Mouse (Mus musculus) forebrain, embryonic 12.5 days (tissue): ENCODE data around the gene Shank1. TPM values are rescaled to one million over a fixed set of nuclear protein-coding genes. Genes with fewer than 3 reads are reported as not detected.
A peak's percentile ranks its signal among the peaks of the same experiment; 100 is the strongest.

ENCODE experiments used
- ATAC-seq: fragments of 200-750 bp; cut with Nextera tagmentation; 2 replicates; pipeline ENCODE4 v1.8.0; 2017; ENCODE audit warnings: moderate TSS enrichment; ENCODE audit not compliant: low FRiP score
- H3K27ac ChIP-seq: fragments of 300-500 bp; sonication (generic); 2 replicates; pipeline ENCODE4 v1.5.1; 2016; ENCODE audit warnings: mild to moderate bottlenecking
- H3K27me3 ChIP-seq: fragments of 300-500 bp; sonication (generic); 2 replicates; pipeline ENCODE4 v1.6.1; 2016; ENCODE audit warnings: mild to moderate bottlenecking
- H3K36me3 ChIP-seq: fragments of 300-500 bp; sonication (generic); replicated peaks from 2 replicates; pipeline ENCODE4 v1.6.1; 2016; ENCODE audit warnings: mild to moderate bottlenecking
- H3K4me1 ChIP-seq: fragments of 300-500 bp; sonication (generic); 2 replicates; pipeline ENCODE4 v1.6.1; 2016
- H3K4me2 ChIP-seq: fragments of 300-500 bp; sonication (generic); 2 replicates; pipeline ENCODE4 v1.6.1; 2016; ENCODE audit warnings: mild to moderate bottlenecking, moderate library complexity
- H3K4me3 ChIP-seq: fragments of 300-500 bp; sonication (generic); replicated peaks from 2 replicates; pipeline ENCODE4 v1.5.1; 2016; ENCODE audit warnings: mild to moderate bottlenecking
- H3K9ac ChIP-seq: fragments of 300-500 bp; sonication (generic); 2 replicates; pipeline ENCODE4 v1.6.1; 2016; ENCODE audit warnings: mild to moderate bottlenecking
- H3K9me3 ChIP-seq: fragments of 300-500 bp; sonication (generic); 2 replicates; pipeline ENCODE4 v1.6.1; 2016
- WGBS: fragments of 180-500 bp; shearing (Covaris S2); methylation state at CpG from one replicate; pipeline ENCODE4 v1.1.7; 2016; 5-methylcytosine and 5-hydroxymethylcytosine counted together
- polyA plus RNA-seq: library from polyadenylated mRNA; unstranded; fragments of >200 nt; fragmentation: Nextera tagmentation; extraction: Ambion mirVana; gene quantifications from 2 replicates; pipeline ENCODE4 v1.2.1, GENCODE M21; 2016

Gene Shank1
- polyA plus RNA-seq, 1 experiment from 2014 or later: 8.0 TPM

GRCm38 (mm10) chr7:44332336-44332735, 22.3 kb downstream of the Shank1 start:
- Histone ChIP-seq H3K27me3 (peaks cover 42% of the 10 kb centered on the region), H3K27ac (no peak overlapping the region), H3K4me2 (no peak overlapping the region), H3K9me3 (no peaks in the 10 kb centered on the region), H3K4me1 (peaks cover 17% of the 10 kb centered on the region), H3K9ac (no peak overlapping the region), H3K36me3 (0 out of 2 replicates have a peak, but pooled peaks cover 5% of the 10 kb centered on the region), H3K4me3 (no peak overlapping the region)
- no peak for ATAC-seq
- 80% methylated on average over 3 of the region's 3 CpGs for WGBS

- Histone ChIP-seq H3K9me3 (no peaks in the 10 kb centered on the region), H3K36me3 (0 out of 2 replicates have a peak, but pooled peaks cover 5% of the 10 kb centered on the region), H3K4me1 (peaks cover 20% of the 10 kb centered on the region), H3K9ac (no peak overlapping the region), H3K27me3 (peaks cover 60% of the 10 kb centered on the region), H3K4me2 (no peak overlapping the region), H3K4me3 (no peak overlapping the region), H3K27ac (no peak overlapping the region)
- WGBS: 78% methylated on average over 14 of the region's 14 CpGs
- ATAC-seq: no peak
Observed at GRCm38 (mm10) chr7:44334139-44334538, 24.1 kb downstream of the Shank1 start.

- H3K27me3 ChIP-seq: peaks cover 71% of the 10 kb centered on the region
- H3K4me2 ChIP-seq: peak overlapping the region; percentile 76
- peaks cover 20% of the 10 kb centered on the region for H3K4me1 ChIP-seq
- WGBS: 6% methylated on average over 20 of the region's 40 CpGs
- H3K27ac ChIP-seq: peak overlapping the region; percentile 77
- no peaks in the 10 kb centered on the region for H3K9me3 ChIP-seq
- peak overlapping the region; percentile 60 for H3K9ac ChIP-seq
- peak overlapping the region; percentile 54 for H3K4me3 ChIP-seq
- ATAC-seq: peak; percentile 73
- 0 out of 2 replicates have a peak, but pooled peaks cover 5% of the 10 kb centered on the region for H3K36me3 ChIP-seq
Observed at GRCm38 (mm10) chr7:44335031-44335878, 25.2 kb downstream of the Shank1 start.

- H3K9me3 ChIP-seq: no peaks in the 10 kb centered on the region
- peak overlapping the region; percentile 54 for H3K4me3 ChIP-seq
- H3K4me2 ChIP-seq: peak overlapping the region; percentile 76
- ATAC-seq: peak; percentile 75
- H3K9ac ChIP-seq: peak overlapping the region; percentile 60
- H3K36me3 ChIP-seq: 0 out of 2 replicates have a peak, but pooled peaks cover 5% of the 10 kb centered on the region
- 1% methylated on average over 50 of the region's 54 CpGs for WGBS
- H3K4me1 ChIP-seq: peaks cover 20% of the 10 kb centered on the region
- peak overlapping the region; percentile 77 for H3K27ac ChIP-seq
- peaks cover 72% of the 10 kb centered on the region for H3K27me3 ChIP-seq
Observed at GRCm38 (mm10) chr7:44336046-44337021, 26.3 kb downstream of the Shank1 start.

GRCm38 (mm10) chr7:44337121-44337849, 27.2 kb downstream of the Shank1 start:
- peak overlapping the region; percentile 76 for H3K4me2 ChIP-seq
- H3K27me3 ChIP-seq: peaks cover 72% of the 10 kb centered on the region
- H3K4me3 ChIP-seq: peak overlapping the region; percentile 54
- H3K27ac ChIP-seq: peak overlapping the region; percentile 9; the same call in 1 of the 2 replicates
- H3K36me3 ChIP-seq: 0 out of 2 replicates have a peak, but pooled peaks cover 5% of the 10 kb centered on the region
- H3K9me3 ChIP-seq: no peaks in the 10 kb centered on the region
- H3K4me1 ChIP-seq: peaks cover 20% of the 10 kb centered on the region
- 3% methylated on average over 32 of the region's 32 CpGs for WGBS
- ATAC-seq: peak; percentile 25
- peak overlapping the region; percentile 51 for H3K9ac ChIP-seq

GRCm38 (mm10) chr7:44340226-44340625, 30.2 kb downstream of the Shank1 start:
- no peak overlapping the region for H3K9ac ChIP-seq
- H3K27ac ChIP-seq: no peak overlapping the region
- H3K27me3 ChIP-seq: peaks cover 56% of the 10 kb centered on the region

GRCm38 (mm10) chr7:44341119-44341518, 31.1 kb downstream of the Shank1 start:
- H3K9me3 ChIP-seq: no peaks in the 10 kb centered on the region
- H3K4me2 ChIP-seq: no peak overlapping the region
- peaks cover 47% of the 10 kb centered on the region for H3K27me3 ChIP-seq
- H3K4me1 ChIP-seq: peaks cover 20% of the 10 kb centered on the region
- 90% methylated on average over 10 of the region's 10 CpGs for WGBS
- H3K27ac ChIP-seq: no peak overlapping the region
- ATAC-seq: no peak
- no peak overlapping the region for H3K4me3 ChIP-seq
- peaks cover 16% of the 10 kb centered on the region; the same call in 1 of the 2 replicates for H3K36me3 ChIP-seq
- H3K9ac ChIP-seq: no peak overlapping the region

More at GRCm38 (mm10) chr7:44340226-44340625, 30.2 kb downstream of the Shank1 start:
- no peak overlapping the region for H3K4me2 ChIP-seq
- peaks cover 25% of the 10 kb centered on the region for H3K4me1 ChIP-seq
- H3K36me3 ChIP-seq: 0 out of 2 replicates have a peak, but pooled peaks cover 11% of the 10 kb centered on the region
- no peak for ATAC-seq
- no peaks in the 10 kb centered on the region for H3K9me3 ChIP-seq
- WGBS: 74% methylated on average over 6 of the region's 6 CpGs
- H3K4me3 ChIP-seq: no peak overlapping the region

- no peak for ATAC-seq
- no peak overlapping the region for H3K27ac ChIP-seq
- WGBS: 81% methylated on average over 5 of the region's 5 CpGs
- no peak overlapping the region for H3K9ac ChIP-seq
- H3K4me1 ChIP-seq: peaks cover 14% of the 10 kb centered on the region
- peaks cover 19% of the 10 kb centered on the region; the same call in 1 of the 2 replicates for H3K36me3 ChIP-seq
- H3K4me2 ChIP-seq: no peak overlapping the region
- H3K4me3 ChIP-seq: no peak overlapping the region
- no peaks in the 10 kb centered on the region for H3K9me3 ChIP-seq
- peaks cover 41% of the 10 kb centered on the region for H3K27me3 ChIP-seq
Observed at GRCm38 (mm10) chr7:44341714-44342113, 31.7 kb downstream of the Shank1 start.

- Histone ChIP-seq H3K4me3 (no peak overlapping the region), H3K27me3 (peaks cover 30% of the 10 kb centered on the region), H3K9me3 (no peaks in the 10 kb centered on the region), H3K4me1 (peaks cover 5% of the 10 kb centered on the region; the same call in 1 of the 2 replicates), H3K4me2 (no peak overlapping the region), H3K36me3 (peaks cover 19% of the 10 kb centered on the region; the same call in 1 of the 2 replicates), H3K27ac (no peak overlapping the region), H3K9ac (no peak overlapping the region)
- WGBS: 22% methylated on average over 8 of the region's 11 CpGs
- no peak for ATAC-seq
Observed at GRCm38 (mm10) chr7:44343459-44344015, 33.5 kb downstream of the Shank1 start.

- Histone ChIP-seq H3K27ac (no peak overlapping the region), H3K4me2 (no peak overlapping the region), H3K36me3 (peaks cover 19% of the 10 kb centered on the region; the same call in 1 of the 2 replicates), H3K4me3 (no peak overlapping the region), H3K27me3 (peaks cover 30% of the 10 kb centered on the region), H3K4me1 (peaks cover 5% of the 10 kb centered on the region; the same call in 1 of the 2 replicates), H3K9me3 (no peaks in the 10 kb centered on the region), H3K9ac (no peak overlapping the region)
- WGBS: 77% methylated on average over 12 of the region's 12 CpGs
- no peak for ATAC-seq
Observed at GRCm38 (mm10) chr7:44344622-44345021, 34.6 kb downstream of the Shank1 start.

- Histone ChIP-seq H3K4me2 (no peak overlapping the region), H3K4me3 (no peak overlapping the region), H3K36me3 (peaks cover 11% of the 10 kb centered on the region; the same call in 1 of the 2 replicates), H3K4me1 (peaks cover 38% of the 10 kb centered on the region), H3K9me3 (no peaks in the 10 kb centered on the region), H3K27me3 (peaks cover 60% of the 10 kb centered on the region), H3K9ac (no peak overlapping the region), H3K27ac (no peak overlapping the region)
- no peak for ATAC-seq
- 31% methylated on average over 3 of the region's 3 CpGs for WGBS
Observed at GRCm38 (mm10) chr7:44349043-44349442, 39.0 kb downstream of the Shank1 start.
